Mouse (Mus musculus): Measurements from ENCODE around the gene Gm42674. TPM values are rescaled to one million over a fixed set of nuclear protein-coding genes. Genes with fewer than 3 reads are reported as not detected.
A peak's percentile ranks its signal among the peaks of the same experiment; 100 is the strongest.

The Gm42674 gene
- total and polyA plus RNA-seq, 2 experiments = not detected

- TF ChIP-seq CTCF (IDR thresholded peaks at IDR 0.05; ENCODE audit: low read depth, low read length) = no peak
- no peak for TF ChIP-seq POLR2A (IDR thresholded peaks at IDR 0.05; ENCODE audit: extremely low read depth, insufficient read depth, low read length)
Measured at GRCm38 (mm10) chr3:90627366-90627765, 25.7 kb downstream of the Gm42674 start.

GRCm38 (mm10) chr3:90627807-90628206 lies 26.1 kb downstream of the Gm42674 start:
- no peaks in the 10 kb centered on the region for H3K27me3 ChIP-seq (ENCODE audit: control insufficient read depth, insufficient read depth, low read length)
- no peaks in the 10 kb centered on the region for H3K36me3 ChIP-seq (ENCODE audit: control insufficient read depth, insufficient read depth, low read length)
- H3K4me3 ChIP-seq (ENCODE audit: insufficient read depth, low read depth, low read length) = no peak overlapping the region
- peak; percentile 40; the same call in 1 of the 2 replicates for TF ChIP-seq CTCF (IDR thresholded peaks at IDR 0.05; ENCODE audit: low read depth, low read length)
- no peak for TF ChIP-seq POLR2A (IDR thresholded peaks at IDR 0.05; ENCODE audit: extremely low read depth, insufficient read depth, low read length)
- H3K79me2 ChIP-seq (ENCODE audit: control insufficient read depth, insufficient read depth, low read length) = no peaks in the 10 kb centered on the region
- H3K4me1 ChIP-seq (ENCODE audit: control insufficient read depth, insufficient read depth, low read length) = no peaks in the 10 kb centered on the region
- WGBS = 58% methylated on average over 4 of the region's 4 CpGs
- H3K9ac ChIP-seq (ENCODE audit: low read depth, low read length) = no peak overlapping the region
- H3K27ac ChIP-seq (replicated peaks; ENCODE audit: insufficient read depth, low read depth, low read length) = no peak overlapping the region
- DNase-seq (ENCODE audit: extremely low read depth, low read depth, low spot score) = peak; percentile 16

More at GRCm38 (mm10) chr3:90627366-90627765, 25.7 kb downstream of the Gm42674 start:
- Histone ChIP-seq H3K36me3 (ENCODE audit: control insufficient read depth, insufficient read depth, low read length) (no peaks in the 10 kb centered on the region), H3K79me2 (ENCODE audit: control insufficient read depth, insufficient read depth, low read length) (no peaks in the 10 kb centered on the region), H3K4me1 (ENCODE audit: control insufficient read depth, insufficient read depth, low read length) (no peaks in the 10 kb centered on the region), H3K27ac (replicated peaks; ENCODE audit: insufficient read depth, low read depth, low read length) (no peak overlapping the region), H3K9ac (ENCODE audit: low read depth, low read length) (no peak overlapping the region), H3K27me3 (ENCODE audit: control insufficient read depth, insufficient read depth, low read length) (no peaks in the 10 kb centered on the region), H3K4me3 (ENCODE audit: insufficient read depth, low read depth, low read length) (no peak overlapping the region)
- no peak for DNase-seq (ENCODE audit: extremely low read depth, low read depth, low spot score)
- 79% methylated on average over 5 of the region's 5 CpGs for WGBS

- WGBS = 87% methylated on average over 2 of the region's 2 CpGs
- H3K36me3 ChIP-seq (ENCODE audit: control insufficient read depth, insufficient read depth, low read length) = no peaks in the 10 kb centered on the region
- no peak for DNase-seq (ENCODE audit: extremely low read depth, low read depth, low spot score)
- no peak overlapping the region for H3K9ac ChIP-seq (ENCODE audit: low read depth, low read length)
- H3K4me1 ChIP-seq (ENCODE audit: control insufficient read depth, insufficient read depth, low read length) = no peaks in the 10 kb centered on the region
- TF ChIP-seq CTCF (IDR thresholded peaks at IDR 0.05; ENCODE audit: low read depth, low read length) (no peak), POLR2A (IDR thresholded peaks at IDR 0.05; ENCODE audit: extremely low read depth, insufficient read depth, low read length) (no peak)
- H3K27me3 ChIP-seq (ENCODE audit: control insufficient read depth, insufficient read depth, low read length) = no peaks in the 10 kb centered on the region
- H3K4me3 ChIP-seq (ENCODE audit: insufficient read depth, low read depth, low read length) = no peak overlapping the region
- no peak overlapping the region for H3K27ac ChIP-seq (replicated peaks; ENCODE audit: insufficient read depth, low read depth, low read length)
- H3K79me2 ChIP-seq (ENCODE audit: control insufficient read depth, insufficient read depth, low read length) = no peaks in the 10 kb centered on the region
Measured at GRCm38 (mm10) chr3:90629298-90629697, 27.6 kb downstream of the Gm42674 start.

GRCm38 (mm10) chr3:90631984-90632383 lies 30.3 kb downstream of the Gm42674 start:
- Histone ChIP-seq H3K4me3 (ENCODE audit: insufficient read depth, low read depth, low read length) (no peak overlapping the region), H3K79me2 (ENCODE audit: control insufficient read depth, insufficient read depth, low read length) (no peaks in the 10 kb centered on the region), H3K27ac (replicated peaks; ENCODE audit: insufficient read depth, low read depth, low read length) (no peak overlapping the region), H3K9ac (ENCODE audit: low read depth, low read length) (no peak overlapping the region), H3K27me3 (ENCODE audit: control insufficient read depth, insufficient read depth, low read length) (no peaks in the 10 kb centered on the region), H3K36me3 (ENCODE audit: control insufficient read depth, insufficient read depth, low read length) (no peaks in the 10 kb centered on the region), H3K4me1 (ENCODE audit: control insufficient read depth, insufficient read depth, low read length) (no peaks in the 10 kb centered on the region)
- TF ChIP-seq POLR2A (IDR thresholded peaks at IDR 0.05; ENCODE audit: extremely low read depth, insufficient read depth, low read length) = no peak
- no peak for TF ChIP-seq CTCF (IDR thresholded peaks at IDR 0.05; ENCODE audit: low read depth, low read length)
- no peak for DNase-seq (ENCODE audit: extremely low read depth, low read depth, low spot score)
- 77% methylated on average over 2 of the region's 2 CpGs for WGBS

- no peak for DNase-seq (ENCODE audit: extremely low read depth, low read depth, low spot score)
- H3K27ac ChIP-seq (replicated peaks; ENCODE audit: insufficient read depth, low read depth, low read length) = no peak overlapping the region
- H3K9ac ChIP-seq (ENCODE audit: low read depth, low read length) = no peak overlapping the region
- H3K36me3 ChIP-seq (ENCODE audit: control insufficient read depth, insufficient read depth, low read length) = no peaks in the 10 kb centered on the region
- H3K79me2 ChIP-seq (ENCODE audit: control insufficient read depth, insufficient read depth, low read length) = no peaks in the 10 kb centered on the region
- TF ChIP-seq CTCF (IDR thresholded peaks at IDR 0.05; ENCODE audit: low read depth, low read length) (no peak), POLR2A (IDR thresholded peaks at IDR 0.05; ENCODE audit: extremely low read depth, insufficient read depth, low read length) (no peak)
- no peak overlapping the region for H3K4me3 ChIP-seq (ENCODE audit: insufficient read depth, low read depth, low read length)
- H3K4me1 ChIP-seq (ENCODE audit: control insufficient read depth, insufficient read depth, low read length) = no peaks in the 10 kb centered on the region
- WGBS = 50% methylated on average over 1 of the region's 1 CpGs
- no peaks in the 10 kb centered on the region for H3K27me3 ChIP-seq (ENCODE audit: control insufficient read depth, insufficient read depth, low read length)
Measured at GRCm38 (mm10) chr3:90638511-90639275, 37.0 kb downstream of the Gm42674 start.

- Histone ChIP-seq H3K4me3 (ENCODE audit: insufficient read depth, low read depth, low read length) (no peak overlapping the region), H3K9ac (ENCODE audit: low read depth, low read length) (no peak overlapping the region), H3K4me1 (ENCODE audit: control insufficient read depth, insufficient read depth, low read length) (no peaks in the 10 kb centered on the region), H3K79me2 (ENCODE audit: control insufficient read depth, insufficient read depth, low read length) (no peaks in the 10 kb centered on the region), H3K27ac (replicated peaks; ENCODE audit: insufficient read depth, low read depth, low read length) (no peak overlapping the region), H3K36me3 (ENCODE audit: control insufficient read depth, insufficient read depth, low read length) (no peaks in the 10 kb centered on the region), H3K27me3 (ENCODE audit: control insufficient read depth, insufficient read depth, low read length) (no peaks in the 10 kb centered on the region)
- TF ChIP-seq POLR2A (IDR thresholded peaks at IDR 0.05; ENCODE audit: extremely low read depth, insufficient read depth, low read length) (no peak), CTCF (IDR thresholded peaks at IDR 0.05; ENCODE audit: low read depth, low read length) (peak; percentile 70)
- WGBS = 50% methylated on average over 7 of the region's 7 CpGs
- DNase-seq (ENCODE audit: extremely low read depth, low read depth, low spot score) = peak; percentile 26
Measured at GRCm38 (mm10) chr3:90639511-90640154, 37.9 kb downstream of the Gm42674 start.

Measured in liver, adult 2 months (tissue).